Mouse (Mus musculus) urinary bladder, postnatal 14 days (tissue): Measurements from ENCODE around the gene Celsr3.

Experiments used
- DNase-seq: peaks from one replicate; pipeline ENCODE4 v3.0.0; 2021; ENCODE audit warnings: low spot score

Gene Celsr3

DNA sequence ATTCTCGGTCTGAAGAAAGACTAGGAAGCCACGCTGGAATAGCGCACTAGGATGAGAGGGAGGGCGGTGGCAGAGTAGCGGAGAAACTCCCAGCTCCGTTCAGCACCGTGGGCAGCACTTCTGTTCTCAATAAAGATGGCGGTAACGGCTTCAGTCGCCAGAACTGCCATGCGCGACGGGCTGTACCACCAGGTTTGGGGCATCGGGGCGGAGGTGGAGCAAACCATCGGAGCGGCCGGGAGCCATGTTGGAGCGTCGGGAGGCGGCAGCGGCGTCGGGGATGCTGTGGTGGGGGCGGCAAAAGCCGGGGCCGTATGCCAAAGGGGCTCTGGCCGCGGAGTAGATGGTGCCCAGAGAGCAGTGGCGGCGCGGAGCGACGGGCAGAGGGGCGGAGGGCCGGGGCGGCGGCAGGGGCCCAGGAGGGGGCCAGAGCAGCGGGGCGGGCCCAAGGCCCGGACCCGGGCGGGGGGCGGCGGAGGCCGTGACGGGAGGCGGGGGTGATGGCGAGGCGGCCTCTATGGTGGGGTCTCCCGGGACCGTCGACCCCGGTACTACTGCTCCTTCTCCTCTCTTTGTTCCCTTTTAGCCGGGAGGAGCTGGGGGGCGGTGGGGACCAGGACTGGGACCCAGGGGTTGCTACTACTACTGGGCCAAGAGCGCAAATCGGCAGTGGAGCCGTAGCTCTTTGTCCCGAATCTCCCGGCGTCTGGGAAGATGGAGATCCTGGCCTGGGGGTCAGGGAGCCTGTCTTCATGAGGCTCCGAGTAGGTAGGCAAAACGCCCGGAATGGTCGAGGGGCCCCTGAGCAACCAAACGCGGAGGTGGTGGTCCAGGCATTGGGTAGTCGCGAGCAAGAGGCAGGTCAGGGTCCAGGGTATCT lies at the start of gene Celsr3:
Gene Celsr3, plus strand, starts transcription at position 501 of the 880 bp plus-strand sequence.
- peak; percentile 52 for DNase-seq

DNA sequence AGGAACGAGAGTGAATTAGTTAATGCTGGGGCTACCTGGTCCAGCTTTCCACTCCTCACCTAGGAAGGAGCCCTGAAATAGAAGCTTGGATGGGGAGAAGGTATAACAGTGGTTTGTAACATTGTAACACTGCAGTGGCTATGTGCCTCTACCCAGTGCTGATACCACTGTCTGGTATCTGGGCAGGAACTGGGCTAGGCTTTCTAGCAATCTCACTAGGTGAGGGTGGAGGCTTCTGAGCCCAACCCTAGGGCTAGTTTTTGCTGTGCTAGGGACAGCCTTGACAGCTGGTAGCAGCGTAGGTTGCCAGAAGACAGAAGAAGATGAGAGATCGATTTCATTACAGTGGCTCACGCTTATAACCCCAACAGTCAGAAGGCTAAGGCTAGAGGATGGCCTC lies 49.5 kb upstream of the Celsr3 start:
- DNase-seq = no peak

DNA sequence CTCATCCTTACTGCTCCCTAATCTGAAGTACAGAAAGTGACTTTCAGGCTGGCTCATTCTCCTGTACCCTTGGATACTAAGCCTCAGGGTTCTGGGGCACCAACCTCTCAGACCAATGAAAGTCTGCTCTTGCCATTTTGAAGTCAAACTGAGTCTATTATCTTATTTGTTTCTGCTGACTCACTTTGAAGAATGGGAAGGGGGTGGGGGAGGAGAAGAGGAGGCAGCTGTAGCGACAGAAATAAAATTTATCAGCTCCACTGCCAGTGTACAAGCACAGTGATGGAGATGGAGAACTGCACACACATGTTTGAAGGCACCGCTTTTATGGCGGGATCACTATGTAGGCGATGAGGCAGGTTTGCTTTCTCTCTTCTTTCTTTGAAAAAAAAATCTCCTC lies 48.8 kb upstream of the Celsr3 start:
- no peak for DNase-seq

DNA sequence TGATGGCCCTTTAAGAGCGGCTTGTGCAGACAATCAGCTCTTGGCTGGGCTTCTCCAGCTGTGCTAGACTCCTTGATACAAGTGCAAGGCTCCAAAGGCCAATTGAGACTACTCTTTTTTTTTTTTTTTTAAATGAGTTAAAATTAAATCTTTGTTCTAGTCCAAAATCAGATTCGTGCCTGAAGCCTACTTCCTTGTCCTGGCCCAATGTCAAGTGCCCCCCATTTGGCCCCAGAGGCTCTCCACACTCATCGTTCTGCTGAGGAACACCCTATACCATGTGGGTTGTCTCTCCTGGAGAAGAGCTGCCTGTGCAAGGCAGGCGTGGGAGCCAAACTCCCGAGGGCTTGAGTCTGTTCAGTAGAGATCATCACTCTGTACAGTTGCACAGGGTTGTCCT lies 45.2 kb upstream of the Celsr3 start:
- DNase-seq = peak; percentile 20

DNA sequence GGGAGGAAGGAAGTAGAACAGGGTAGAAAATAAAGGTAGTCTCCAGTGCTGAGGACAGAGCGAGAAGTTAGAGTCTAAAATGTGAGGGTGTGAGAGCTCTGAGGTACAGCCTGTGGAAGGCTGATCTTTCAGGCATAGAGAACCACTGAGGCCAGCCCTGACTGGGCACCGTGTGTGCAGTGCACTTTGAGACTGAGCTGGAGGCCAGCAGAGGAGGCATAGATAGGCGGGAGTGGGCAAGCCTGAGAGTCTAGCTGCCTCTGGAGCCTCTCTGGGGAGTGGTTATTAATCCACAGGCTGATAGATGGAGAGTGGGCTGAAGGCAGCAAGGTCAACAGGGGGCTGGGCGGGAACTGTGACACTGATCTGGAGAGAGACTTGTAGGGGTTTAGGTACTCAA lies 44.2 kb upstream of the Celsr3 start:
- no peak for DNase-seq

DNA sequence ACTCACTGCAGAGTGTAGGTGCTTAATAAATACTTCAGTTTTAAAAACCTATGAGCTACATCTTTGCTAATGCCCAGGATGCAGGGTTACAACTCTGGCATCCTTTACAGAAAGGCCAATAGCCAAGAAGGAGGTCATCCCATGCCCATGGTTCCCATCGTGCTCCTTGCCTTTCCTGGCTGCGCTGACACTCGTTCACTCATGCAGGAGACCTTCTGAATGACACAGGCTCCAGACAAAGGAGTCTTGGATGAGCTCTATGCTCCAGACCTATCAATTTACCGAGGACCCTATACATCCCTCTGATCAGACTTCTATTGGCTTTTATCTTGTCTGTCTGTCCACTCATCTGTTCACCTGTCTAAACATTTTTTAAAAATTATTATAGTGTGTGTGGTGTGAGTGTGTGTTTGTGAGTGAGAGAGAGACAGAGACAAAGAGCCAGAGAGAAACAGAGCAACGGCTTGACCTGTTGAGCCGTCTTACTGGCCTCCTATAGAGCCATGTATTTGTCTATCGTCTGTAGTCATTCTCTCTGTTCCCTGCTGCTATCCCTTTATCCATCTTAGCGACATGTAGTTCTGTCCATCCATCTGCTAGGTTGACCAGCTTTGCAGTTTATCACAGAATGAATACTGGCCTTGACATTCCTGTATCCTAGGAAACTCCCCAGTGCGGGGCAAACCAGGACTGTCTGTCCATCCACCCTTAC lies 43.1 kb upstream of the Celsr3 start:
- no peak for DNase-seq

DNA sequence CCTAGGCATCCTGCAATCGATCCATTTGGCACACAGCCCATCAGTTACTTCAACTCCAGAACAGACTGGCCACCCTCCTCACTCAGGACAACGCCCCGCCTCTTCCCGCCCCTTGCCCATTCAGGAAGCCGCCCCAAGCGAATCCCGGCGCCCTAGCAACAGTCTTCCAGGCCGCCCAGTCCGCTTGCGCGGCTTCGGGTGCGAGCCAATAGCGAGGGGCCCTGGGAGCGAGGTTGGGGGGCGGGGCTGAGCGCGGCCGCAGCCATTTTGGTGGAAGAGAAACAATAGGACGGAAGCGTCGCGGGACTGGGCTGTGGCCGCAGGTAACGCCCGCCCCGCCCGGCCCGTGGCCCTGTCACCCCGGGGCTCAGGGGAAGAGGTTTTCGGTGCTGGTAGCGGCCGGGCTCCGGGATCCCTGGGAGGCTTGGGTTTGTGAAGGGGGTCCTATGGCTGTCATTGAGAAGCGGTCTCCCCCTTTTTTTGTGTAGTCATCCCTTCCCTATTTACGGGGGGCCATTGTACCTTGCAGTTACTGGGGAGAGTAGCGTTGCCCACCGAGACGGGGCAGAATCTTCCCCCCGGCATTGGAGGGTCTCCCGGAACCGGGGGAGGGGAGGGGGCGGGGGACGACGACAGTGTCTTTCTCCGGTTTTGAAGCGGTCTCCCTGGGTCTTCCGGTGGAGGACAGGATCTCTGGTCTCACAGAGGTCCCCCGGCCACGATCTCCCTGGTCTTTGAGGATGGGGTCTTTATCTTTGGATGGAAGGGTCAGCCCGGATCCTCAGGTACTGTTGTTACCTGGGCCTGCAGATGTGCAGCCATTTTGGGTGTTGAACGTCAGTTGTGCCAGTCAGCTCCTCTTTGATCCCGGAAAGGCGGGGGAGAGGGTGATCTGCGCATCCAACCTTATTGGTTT lies 42.3 kb upstream of the Celsr3 start, which contains the start of gene Ip6k2:
Gene Ip6k2, plus strand, starts transcription at position 249 of the 916 bp plus-strand sequence.
- DNase-seq = peak; percentile 98

DNA sequence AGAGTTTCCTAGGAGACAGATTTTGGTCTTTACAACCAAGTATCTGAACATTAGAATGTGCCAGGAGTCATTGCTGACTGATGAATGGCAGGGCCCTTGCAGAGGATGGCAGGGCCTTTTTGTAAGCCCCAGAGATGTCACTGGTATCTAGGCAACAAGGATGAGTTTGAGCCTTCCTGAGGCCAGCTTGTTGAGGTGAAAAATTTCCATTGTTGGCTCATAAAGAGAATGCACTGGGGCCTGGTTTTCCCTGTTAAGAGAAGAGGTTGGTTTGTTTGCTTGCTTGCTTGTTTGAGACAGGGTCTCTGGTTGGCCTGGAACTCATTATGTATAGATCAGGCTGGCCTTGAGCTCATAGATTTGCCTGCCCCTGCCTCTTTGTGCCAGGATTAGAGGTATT lies 40.7 kb upstream of the Celsr3 start:
- no peak for DNase-seq

DNA sequence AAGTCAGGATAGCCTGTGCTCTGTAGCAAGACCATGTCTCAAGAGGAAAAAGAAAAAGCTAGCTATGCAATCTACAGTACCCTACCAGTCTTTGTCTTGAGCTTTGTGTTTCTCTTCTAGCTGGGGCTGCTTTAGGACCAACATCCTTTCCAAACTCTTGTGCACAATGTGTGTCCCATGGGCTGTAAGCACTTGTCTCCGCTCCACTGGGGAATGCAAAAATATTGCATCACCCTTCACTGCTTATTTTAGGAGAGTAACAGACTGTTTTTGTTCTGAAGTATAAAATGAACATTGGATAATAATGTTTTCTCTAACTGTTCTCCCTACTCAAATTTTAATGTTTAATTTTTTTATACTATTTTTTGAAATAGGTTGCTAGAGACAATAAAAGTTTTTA lies 39.6 kb upstream of the Celsr3 start:
- no peak for DNase-seq

DNA sequence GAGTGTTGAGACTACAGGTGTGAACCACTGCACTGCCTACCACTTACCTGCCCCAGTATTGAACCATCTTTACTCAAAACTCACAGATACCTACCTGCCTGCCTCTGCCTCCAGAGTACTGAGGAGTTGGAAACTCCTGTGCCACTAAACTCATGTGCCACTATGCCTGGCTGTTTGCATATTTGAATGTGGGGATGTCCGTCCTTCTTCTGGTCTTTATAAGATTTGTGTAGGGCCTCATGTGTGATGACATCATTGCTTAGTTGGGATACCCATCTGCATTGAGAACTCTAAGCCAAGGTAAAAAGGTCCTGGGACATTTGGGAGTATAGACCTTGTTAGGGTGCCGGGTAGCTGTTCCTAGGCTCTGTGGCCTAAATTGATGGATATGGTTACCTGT lies 39.0 kb upstream of the Celsr3 start:
- DNase-seq = no peak

DNA sequence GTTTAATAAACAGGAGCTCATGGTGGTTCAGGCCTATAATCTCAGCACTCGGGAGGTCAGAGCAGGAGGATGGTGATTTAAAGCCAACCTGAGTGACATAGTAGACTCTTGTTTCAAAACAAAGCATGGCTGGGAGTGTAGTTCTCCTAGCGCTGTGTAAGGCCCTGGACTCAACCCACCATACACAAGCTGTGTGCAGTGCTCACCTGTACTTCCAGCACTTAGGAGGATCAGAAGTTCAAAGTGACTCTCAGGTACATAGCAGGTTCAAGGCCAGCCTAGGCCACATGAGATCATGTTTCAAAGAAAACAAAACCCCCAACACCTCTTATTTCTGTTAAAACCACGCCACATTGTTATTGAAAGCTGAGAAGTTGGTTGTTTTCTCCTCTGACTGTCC lies 37.4 kb upstream of the Celsr3 start:
- no peak for DNase-seq

DNA sequence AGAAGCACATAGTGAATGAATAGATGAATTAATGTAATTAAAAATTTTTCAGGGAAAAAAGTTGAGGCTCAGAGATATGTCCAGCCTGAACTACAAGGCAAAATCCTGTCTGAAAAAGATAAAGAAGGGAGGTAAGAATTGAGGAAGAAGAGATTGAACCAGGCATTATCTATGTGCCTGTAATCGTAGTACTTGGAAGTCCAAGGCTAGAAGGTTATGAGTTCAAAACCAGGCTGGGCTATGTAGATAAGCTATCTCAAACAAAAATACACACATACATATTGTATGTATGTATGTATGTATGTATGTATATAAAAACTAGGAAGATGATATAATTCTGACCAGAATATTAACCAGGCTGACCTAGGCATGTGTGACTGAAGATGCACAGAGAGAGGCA lies 33.8 kb upstream of the Celsr3 start:
- no peak for DNase-seq

DNA sequence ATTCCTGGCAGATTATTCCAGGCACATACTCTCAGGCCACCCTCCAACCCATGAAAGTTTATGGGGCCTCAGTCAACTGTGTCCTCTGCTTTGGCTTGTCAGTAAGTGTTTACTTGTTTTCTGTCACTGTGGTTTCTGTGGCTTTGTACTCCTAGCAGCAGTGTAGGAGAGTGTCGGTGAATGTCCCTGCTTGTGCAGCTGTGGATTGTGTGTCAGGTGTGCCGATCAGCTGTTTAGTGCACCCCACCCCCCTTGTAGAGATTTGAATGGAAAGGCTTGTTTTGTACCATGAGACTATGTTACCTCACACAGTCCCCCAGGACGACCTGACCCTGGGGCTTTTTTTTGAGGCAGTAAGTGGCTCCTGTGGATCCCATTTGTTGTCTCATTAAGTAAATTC lies 33.4 kb upstream of the Celsr3 start:
- no peak for DNase-seq

DNA sequence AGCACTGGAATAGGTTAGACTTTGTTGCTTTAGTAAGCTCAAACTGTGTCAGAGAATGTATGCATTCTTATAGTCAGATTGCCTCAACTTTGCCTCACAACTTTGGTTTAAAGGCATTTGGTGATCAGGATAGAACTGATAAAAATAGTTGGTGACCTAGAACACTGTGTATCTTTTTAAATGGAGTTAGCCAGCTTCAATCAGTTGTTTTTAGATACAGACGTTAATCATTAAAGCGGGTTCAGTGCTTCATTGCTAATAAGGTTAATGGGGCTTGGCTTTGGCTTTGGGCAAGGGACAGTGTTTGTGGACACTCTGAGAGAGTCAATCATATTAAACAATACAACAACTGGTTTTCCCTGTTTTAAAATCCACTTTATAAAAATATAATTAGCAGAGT lies 30.8 kb upstream of the Celsr3 start:
- DNase-seq = no peak

DNA sequence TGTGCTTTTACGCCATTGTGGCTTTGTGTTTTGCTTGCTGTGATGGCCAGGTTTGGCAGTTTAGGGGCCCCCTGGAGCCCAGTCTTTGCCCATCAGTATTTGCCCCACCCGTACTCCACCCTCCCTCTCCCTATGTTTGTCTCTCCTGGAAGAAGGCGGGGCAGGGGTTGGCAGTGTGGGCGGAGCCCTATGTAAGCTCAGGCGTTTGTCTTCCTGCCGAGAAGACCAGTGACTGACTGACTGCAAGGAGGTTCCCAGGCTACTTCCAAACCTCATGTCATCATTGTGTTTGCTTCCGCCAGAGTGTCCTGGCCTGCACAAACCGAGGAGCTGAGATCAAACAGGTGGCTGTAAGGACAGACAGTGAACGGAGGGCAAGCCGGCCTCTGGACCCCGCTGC lies 30.4 kb upstream of the Celsr3 start:
- peak; percentile 74 for DNase-seq

DNA sequence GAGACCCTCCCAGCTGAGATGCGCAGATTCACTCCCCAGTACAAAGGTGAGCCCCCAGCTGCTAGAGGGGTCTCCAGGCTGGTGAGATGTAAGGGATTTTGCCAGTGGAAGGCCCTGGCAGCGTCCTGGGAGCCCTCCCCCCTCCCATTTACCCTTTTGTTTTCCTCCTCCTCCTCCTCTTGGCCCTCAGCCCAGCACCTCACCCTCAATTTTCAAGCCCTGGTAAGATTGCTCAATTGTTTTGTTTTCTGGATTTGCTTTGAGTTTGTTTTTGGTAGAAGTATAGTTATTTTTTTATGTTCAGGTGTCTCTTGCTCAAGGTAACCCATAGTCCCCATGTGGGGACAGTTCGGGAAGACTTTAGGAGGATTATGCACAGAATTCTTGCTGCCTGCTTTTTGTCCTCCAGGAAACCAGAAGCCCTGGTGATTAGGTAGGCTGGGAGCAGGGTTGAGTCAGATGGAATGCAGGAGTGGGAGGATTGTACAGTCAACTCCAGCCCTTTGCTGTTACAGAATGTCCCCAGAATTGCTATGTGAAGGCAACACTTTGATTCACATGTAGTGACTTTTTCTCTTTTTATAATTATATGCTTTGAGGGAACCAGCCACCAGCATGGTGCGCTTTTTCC lies 29.7 kb upstream of the Celsr3 start:
- peak; percentile 57 for DNase-seq

DNA sequence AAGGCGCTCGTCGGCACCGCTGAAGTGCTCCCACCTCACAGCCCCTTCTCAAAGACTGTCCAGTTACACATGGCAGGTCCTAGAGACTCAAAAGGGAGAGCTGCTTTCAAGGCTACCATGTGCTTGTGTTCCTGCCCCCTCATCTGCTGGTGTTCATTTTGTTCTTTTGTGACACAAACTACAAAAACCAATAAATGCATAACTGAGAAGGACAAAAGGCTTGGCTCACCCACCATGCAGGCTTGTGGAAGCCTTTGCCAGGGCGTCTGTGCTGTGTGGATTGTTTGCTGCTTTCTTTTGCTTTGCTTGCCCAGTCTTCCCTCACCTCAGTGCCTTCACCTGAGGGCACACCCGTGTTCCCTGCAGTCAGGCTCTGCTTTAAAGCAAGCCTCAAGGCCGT lies 28.6 kb upstream of the Celsr3 start:
- no peak for DNase-seq

DNA sequence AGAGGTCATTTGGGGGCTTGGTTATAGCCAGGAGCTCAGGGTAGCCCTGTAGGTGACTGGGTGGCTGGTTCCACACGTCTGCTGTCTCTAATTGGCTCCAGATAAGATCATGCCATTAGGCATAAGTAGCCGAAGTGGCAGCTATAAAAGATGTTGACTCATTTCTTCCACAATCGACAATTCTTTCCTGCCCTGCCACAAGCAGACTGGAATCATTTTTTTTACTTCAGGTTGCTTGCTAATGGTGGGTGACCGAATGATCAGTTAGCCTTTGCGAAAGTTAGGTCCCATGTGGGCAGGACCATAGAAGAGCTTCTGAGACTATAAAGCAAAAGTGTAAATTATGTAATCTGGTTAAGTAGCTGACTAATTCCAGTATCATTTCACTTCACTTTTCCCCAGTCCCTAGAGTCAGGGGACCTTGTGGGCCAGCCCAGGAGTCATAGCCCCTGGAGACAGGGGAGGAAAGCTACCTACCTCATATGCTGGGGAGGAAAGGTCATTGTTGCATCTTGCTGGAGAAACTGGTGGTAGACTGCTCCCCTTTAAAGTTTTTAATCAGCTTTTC lies 27.5 kb upstream of the Celsr3 start:
- no peak for DNase-seq

DNA sequence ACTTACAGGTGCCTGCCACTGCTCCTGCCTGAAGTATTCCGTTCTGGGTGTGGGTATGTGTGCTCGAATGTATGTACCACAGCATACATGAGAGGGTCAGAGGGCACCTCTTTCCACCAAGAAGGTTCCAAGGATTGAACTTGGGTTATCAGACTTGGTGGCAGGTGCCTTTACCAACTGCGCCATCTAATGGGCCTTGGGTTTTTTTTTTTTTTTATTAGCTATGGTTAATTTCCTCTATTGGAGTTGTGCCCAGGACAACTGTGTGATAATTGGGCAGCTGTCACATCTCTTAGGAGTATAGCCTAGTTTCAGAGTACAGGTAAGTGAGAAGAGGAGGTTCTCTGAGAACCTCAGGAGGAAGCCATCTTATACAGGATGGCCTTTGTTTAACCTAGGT lies 26.6 kb upstream of the Celsr3 start:
- no peak for DNase-seq

DNA sequence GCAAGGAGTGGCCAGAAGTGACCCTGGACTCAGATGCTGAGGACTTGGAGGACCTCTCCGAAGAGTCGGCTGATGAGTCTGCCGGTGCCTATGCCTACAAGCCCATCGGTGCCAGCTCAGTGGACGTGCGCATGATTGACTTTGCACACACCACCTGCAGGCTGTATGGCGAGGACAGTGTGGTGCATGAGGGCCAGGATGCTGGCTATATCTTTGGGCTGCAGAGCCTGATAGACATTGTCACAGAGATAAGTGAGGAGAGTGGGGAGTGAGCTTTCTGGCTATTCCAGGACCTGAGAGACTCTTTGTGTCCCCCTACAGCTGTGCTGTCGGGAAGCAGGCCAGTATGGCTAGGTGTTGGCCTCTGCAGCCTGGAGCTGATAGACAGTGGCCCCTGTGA lies 20.4 kb upstream of the Celsr3 start:
- DNase-seq = no peak

DNA sequence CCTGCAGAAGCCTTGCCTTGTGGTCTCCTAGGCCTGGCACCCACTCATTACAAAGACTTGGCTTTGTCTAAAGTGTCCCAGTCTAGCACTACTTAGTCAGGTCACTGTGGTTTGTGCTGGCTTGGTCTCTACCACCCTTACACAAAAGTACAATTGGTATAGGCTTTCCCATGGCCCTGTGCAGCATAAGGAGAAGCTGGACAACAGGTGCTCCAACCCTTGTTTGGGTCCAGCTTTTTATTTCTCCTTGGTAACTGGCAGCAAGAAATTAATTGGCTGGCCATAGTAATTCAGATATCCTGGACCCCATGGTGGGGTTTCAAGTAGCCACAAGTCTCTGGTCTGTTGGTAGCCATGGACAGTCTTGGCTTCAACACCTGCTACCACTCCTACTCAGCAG lies 19.7 kb upstream of the Celsr3 start:
- DNase-seq = no peak

DNA sequence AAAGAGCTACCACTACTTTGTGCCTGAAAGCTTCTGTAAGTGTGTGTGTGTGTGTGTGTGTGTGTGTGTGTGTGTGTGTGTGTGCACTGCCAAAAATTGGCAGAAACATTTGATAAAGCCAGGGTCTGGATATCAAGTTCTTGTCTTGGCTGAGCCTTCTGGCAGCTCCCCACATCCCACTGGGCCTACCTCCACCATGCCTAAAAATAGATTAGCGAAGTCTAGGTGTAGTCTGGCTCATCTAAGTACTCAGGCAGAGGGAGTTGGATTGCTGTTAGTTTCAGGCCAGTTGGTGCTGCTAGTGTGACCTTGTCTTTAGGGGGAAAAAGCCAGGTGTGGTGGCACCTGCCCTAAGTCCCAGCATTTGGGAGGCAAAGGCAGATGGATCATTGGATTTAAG lies 19.3 kb upstream of the Celsr3 start:
- no peak for DNase-seq
